Mouse (Mus musculus): ENCODE measurements around the gene Lingo1. TPM values are rescaled to one million over a fixed set of nuclear protein-coding genes. Genes with fewer than 3 reads are reported as not detected.

Gene Lingo1
- polyA plus RNA-seq, 1 experiment from 2014 or later, result 2.2 TPM

DNA sequence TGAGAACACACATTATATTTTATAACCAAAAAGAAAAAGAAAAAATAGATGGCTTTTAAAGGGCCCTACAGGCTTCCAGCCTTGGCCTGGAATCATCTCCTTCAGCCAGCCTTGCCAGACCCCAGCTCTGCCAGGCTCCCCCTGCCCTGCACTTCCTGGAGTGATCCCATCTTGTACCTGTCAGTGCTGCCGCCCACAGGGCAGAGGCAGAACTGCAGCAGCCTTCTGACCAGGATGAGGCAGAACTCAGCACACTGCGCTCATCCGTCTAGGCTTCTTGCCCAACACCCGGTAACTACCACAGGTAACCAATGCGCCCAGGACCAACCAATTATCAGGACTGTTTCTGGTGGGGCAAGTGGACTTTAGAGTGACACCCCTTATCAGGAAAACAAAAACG lies 22.0 kb downstream of the Lingo1 start:
- no peak overlapping the region for H3K9ac ChIP-seq
- H3K27me3 ChIP-seq (replicated peaks), result no peaks in the 10 kb centered on the region
- no peak overlapping the region for H3K4me3 ChIP-seq (replicated peaks)
- H3K4me2 ChIP-seq (replicated peaks), result no peak overlapping the region
- 31% methylated on average over 6 of the region's 6 CpGs for WGBS
- H3K4me1 ChIP-seq (replicated peaks), result no peaks in the 10 kb centered on the region
- H3K9me3 ChIP-seq, result no peaks in the 10 kb centered on the region
- ATAC-seq, result no peak
- H3K36me3 ChIP-seq, result no peaks in the 10 kb centered on the region
- H3K27ac ChIP-seq, result no peak overlapping the region

DNA sequence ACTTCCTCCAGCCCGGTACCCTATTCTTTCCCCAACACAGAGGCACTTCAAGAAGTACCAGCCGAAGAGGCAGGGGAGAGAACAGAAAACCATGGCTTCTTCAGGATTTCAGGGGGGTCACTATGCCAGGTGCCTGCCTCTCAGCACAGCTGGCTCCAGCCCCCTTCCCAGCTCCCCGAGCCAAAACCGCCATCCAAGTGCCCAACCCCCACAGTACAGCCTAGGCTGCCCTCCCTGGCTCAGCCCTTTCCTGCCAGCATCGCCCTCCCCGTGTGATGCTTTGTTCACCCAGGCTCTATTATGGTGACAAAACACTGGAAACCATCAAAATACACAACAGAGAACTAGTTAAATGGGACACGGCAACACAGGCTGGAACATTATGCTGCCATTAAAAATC lies 22.6 kb downstream of the Lingo1 start:
- no peak overlapping the region for H3K4me2 ChIP-seq (replicated peaks)
- 77% methylated on average over 7 of the region's 7 CpGs for WGBS
- no peak overlapping the region for H3K9ac ChIP-seq
- no peak for ATAC-seq
- H3K27me3 ChIP-seq (replicated peaks), result no peaks in the 10 kb centered on the region
- no peaks in the 10 kb centered on the region for H3K9me3 ChIP-seq
- no peak overlapping the region for H3K27ac ChIP-seq
- no peaks in the 10 kb centered on the region for H3K4me1 ChIP-seq (replicated peaks)
- no peak overlapping the region for H3K4me3 ChIP-seq (replicated peaks)
- H3K36me3 ChIP-seq, result no peaks in the 10 kb centered on the region

- no peak for ATAC-seq
- Histone ChIP-seq H3K4me2 (replicated peaks) (no peak overlapping the region), H3K4me1 (replicated peaks) (0 out of 2 replicates have a peak, but pooled peaks cover 5% of the 10 kb centered on the region), H3K9ac (no peak overlapping the region), H3K27me3 (replicated peaks) (no peaks in the 10 kb centered on the region), H3K27ac (no peak overlapping the region), H3K9me3 (no peaks in the 10 kb centered on the region), H3K4me3 (replicated peaks) (no peak overlapping the region), H3K36me3 (no peaks in the 10 kb centered on the region)
- 74% methylated on average over 9 of the region's 9 CpGs for WGBS
These were observed 28.6 kb downstream of the Lingo1 start for GRCm38 (mm10) chr9:56767653-56768136.

DNA sequence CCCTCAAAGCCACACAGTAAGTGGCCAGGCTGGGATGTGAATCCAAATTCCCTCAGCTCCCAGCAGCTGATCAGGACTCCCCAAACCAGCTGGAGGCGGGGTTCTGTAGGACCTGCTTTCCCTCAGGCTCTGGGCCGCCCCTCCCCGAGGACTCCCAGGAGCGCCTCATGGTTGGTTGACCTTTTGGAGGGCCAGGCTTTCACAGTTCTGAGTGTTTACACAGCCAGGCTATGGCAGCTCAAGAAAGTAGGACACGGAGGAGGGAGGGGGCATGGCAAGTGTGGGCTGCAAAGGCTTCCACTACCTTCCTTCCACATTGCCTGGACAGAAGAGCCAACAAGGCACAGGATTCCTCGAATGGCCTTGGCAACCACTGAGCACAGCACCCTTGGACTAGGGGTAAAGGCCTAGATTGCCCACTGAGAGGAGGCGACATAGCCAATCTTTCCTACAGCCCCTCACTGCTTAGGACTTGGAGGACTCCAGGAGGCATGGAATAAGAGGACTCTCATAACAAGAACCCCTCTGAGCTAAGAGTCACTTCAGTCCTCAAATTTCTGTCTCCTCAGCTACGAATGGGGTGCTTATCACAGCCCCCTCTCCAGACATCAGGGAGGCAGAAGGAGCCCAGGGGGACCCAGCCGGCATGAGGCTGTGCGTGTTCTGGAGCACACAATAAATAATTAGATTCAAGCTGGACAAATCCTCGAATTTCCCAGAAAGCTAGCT lies 29.5 kb downstream of the Lingo1 start:
- H3K27me3 ChIP-seq (replicated peaks), result no peaks in the 10 kb centered on the region
- H3K9me3 ChIP-seq, result no peaks in the 10 kb centered on the region
- ATAC-seq, result no peak; the same call in 1 of the 2 replicates
- H3K9ac ChIP-seq, result no peak overlapping the region
- no peak overlapping the region for H3K27ac ChIP-seq
- WGBS, result 45% methylated on average over 11 of the region's 11 CpGs
- H3K36me3 ChIP-seq, result no peaks in the 10 kb centered on the region
- no peak overlapping the region for H3K4me3 ChIP-seq (replicated peaks)
- no peak overlapping the region for H3K4me2 ChIP-seq (replicated peaks)
- 0 out of 2 replicates have a peak, but pooled peaks cover 5% of the 10 kb centered on the region for H3K4me1 ChIP-seq (replicated peaks)

- no peaks in the 10 kb centered on the region for H3K36me3 ChIP-seq
- H3K4me1 ChIP-seq (replicated peaks), result 0 out of 2 replicates have a peak, but pooled peaks cover 3% of the 10 kb centered on the region
- H3K9me3 ChIP-seq, result no peaks in the 10 kb centered on the region
- H3K4me2 ChIP-seq (replicated peaks), result no peak overlapping the region
- no peak overlapping the region for H3K4me3 ChIP-seq (replicated peaks)
- H3K9ac ChIP-seq, result no peak overlapping the region
- 84% methylated on average over 9 of the region's 9 CpGs for WGBS
- H3K27me3 ChIP-seq (replicated peaks), result no peaks in the 10 kb centered on the region
- no peak for ATAC-seq
- H3K27ac ChIP-seq, result no peak overlapping the region
These were observed 34.1 kb downstream of the Lingo1 start for GRCm38 (mm10) chr9:56762106-56762562.

- H3K9me3 ChIP-seq, result no peaks in the 10 kb centered on the region
- no peaks in the 10 kb centered on the region for H3K4me1 ChIP-seq (replicated peaks)
- H3K27ac ChIP-seq, result no peak overlapping the region
- no peaks in the 10 kb centered on the region for H3K36me3 ChIP-seq
- no peaks in the 10 kb centered on the region for H3K27me3 ChIP-seq (replicated peaks)
- H3K9ac ChIP-seq, result no peak overlapping the region
- WGBS, result 19% methylated on average over 11 of the region's 11 CpGs
- H3K4me2 ChIP-seq (replicated peaks), result no peak overlapping the region
- H3K4me3 ChIP-seq (replicated peaks), result no peak overlapping the region
- ATAC-seq, result no peak
These were observed 38.5 kb downstream of the Lingo1 start for GRCm38 (mm10) chr9:56757791-56758190.

DNA sequence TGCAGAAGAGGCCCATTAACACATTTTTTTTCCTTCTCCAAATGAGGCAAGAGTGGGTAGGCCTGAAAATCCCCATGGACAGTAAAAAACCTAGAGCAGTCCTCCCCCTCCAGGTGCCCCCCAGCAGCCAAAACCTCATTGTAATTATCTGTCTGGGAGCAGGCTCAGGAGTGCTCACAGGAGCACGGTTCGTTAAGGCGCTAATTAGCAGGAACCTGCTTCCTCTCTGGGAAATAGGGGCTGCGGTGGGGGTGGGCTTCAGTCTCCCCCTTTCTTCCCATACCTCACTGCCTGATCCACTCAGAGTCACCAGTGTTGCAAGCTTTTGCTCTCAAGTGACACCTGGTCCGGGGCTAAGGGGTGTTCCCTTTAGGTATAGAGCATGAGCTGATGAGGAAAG lies 41.1 kb downstream of the Lingo1 start:
- WGBS, result 88% methylated on average over 5 of the region's 5 CpGs
- Histone ChIP-seq H3K27me3 (replicated peaks) (no peaks in the 10 kb centered on the region), H3K4me1 (replicated peaks) (no peaks in the 10 kb centered on the region), H3K27ac (no peak overlapping the region), H3K36me3 (no peaks in the 10 kb centered on the region), H3K9me3 (no peaks in the 10 kb centered on the region), H3K9ac (no peak overlapping the region), H3K4me3 (replicated peaks) (no peak overlapping the region), H3K4me2 (replicated peaks) (no peak overlapping the region)
- ATAC-seq, result no peak

GRCm38 (mm10) chr9:56753386-56753785 lies 42.9 kb downstream of the Lingo1 start:
- H3K4me3 ChIP-seq (replicated peaks), result no peak overlapping the region
- no peak overlapping the region for H3K4me2 ChIP-seq (replicated peaks)
- 77% methylated on average over 6 of the region's 6 CpGs for WGBS
- H3K36me3 ChIP-seq, result no peaks in the 10 kb centered on the region
- no peak for ATAC-seq
- no peaks in the 10 kb centered on the region for H3K27me3 ChIP-seq (replicated peaks)
- no peak overlapping the region for H3K27ac ChIP-seq
- no peak overlapping the region for H3K9ac ChIP-seq
- no peaks in the 10 kb centered on the region for H3K4me1 ChIP-seq (replicated peaks)
- no peaks in the 10 kb centered on the region for H3K9me3 ChIP-seq

DNA sequence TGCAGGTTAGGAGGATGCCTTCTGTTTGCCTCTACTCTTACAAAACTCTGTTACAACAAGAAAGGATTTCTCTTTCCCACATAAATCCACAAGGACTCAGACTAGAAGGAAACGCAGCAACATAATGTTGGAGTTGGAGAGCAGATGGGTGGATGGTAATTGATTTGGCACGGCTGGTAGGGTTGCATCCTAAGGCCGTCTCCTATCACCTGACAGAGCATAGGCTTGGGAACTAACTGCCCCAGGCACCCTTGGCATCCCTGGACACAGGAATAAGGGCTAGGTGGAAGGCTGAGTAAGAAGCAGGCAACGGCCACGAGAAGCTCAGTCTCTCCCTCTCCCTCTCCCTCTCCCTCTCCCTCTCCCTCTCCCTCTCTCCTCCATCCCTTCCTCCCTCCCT lies 48.2 kb downstream of the Lingo1 start:
- ATAC-seq, result no peak
- H3K4me1 ChIP-seq (replicated peaks), result no peaks in the 10 kb centered on the region

DNA sequence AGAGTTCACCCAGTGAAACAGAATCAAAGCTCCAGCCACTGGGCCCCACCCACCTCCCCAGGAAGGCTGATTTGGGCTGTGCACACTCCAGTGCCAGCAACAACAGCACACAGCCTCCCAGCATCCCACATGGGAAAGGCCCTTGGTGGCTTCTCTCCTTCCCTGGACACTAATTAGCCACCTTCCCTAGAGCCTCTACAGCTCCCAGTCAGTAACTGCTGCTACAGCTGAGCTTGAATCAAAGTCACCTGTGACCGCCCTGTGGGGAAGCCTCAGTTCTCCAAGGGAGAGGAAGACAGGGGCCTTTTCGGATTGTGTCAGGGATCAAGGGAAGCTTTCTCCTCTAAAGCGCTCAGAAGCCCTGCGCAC lies 49.4 kb downstream of the Lingo1 start:
- H3K4me3 ChIP-seq (replicated peaks), result no peak overlapping the region
- no peaks in the 10 kb centered on the region for H3K27me3 ChIP-seq (replicated peaks)
- no peaks in the 10 kb centered on the region for H3K36me3 ChIP-seq
- WGBS, result 70% methylated on average over 4 of the region's 4 CpGs
- no peak overlapping the region for H3K27ac ChIP-seq
- no peaks in the 10 kb centered on the region for H3K9me3 ChIP-seq
- H3K4me1 ChIP-seq (replicated peaks), result no peaks in the 10 kb centered on the region
- H3K9ac ChIP-seq, result no peak overlapping the region
- no peak for ATAC-seq
- H3K4me2 ChIP-seq (replicated peaks), result no peak overlapping the region

More for the DNA sequence above, 48.2 kb downstream of the Lingo1 start:
- Histone ChIP-seq H3K4me3 (replicated peaks) (no peak overlapping the region), H3K4me2 (replicated peaks) (no peak overlapping the region), H3K9me3 (no peaks in the 10 kb centered on the region), H3K27me3 (replicated peaks) (no peaks in the 10 kb centered on the region), H3K36me3 (no peaks in the 10 kb centered on the region), H3K9ac (no peak overlapping the region), H3K27ac (no peak overlapping the region)
- 71% methylated on average over 5 of the region's 5 CpGs for WGBS

DNA sequence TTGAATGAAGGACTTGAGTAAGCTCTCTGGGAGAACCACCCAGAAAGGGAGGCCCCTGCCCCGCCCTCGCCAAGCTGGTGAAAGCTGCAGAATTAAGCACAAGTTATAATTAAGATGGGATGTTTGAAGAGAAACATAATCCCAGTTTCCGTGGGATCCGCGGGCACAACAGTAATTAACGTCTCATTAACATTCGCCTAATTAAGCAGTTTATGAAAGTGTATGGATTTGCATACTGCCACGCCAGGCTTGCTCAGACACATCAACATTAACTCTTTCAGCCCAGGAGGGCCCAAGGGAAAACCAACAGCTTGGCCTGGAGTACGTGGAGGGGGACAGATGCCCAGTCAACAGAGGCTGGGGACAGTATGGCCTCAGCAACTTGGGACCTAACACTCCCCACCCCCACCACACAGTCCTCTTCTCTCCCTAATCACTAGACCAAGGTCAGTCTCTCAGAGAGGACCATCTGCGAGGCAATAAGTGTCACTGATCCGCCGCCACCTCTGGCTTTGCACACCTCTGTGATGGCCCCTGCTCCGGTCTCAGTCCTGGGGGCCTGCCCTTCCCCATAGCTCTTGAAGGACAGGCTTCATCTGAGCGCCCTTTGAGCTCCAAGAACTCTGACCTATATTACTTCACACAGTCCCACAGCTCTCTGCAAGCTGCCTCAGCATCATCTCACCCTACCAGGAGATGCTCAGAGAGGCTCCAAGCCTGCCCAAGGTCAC lies 49.9 kb downstream of the Lingo1 start:
- no peaks in the 10 kb centered on the region for H3K36me3 ChIP-seq
- no peaks in the 10 kb centered on the region for H3K4me1 ChIP-seq (replicated peaks)
- no peaks in the 10 kb centered on the region for H3K27me3 ChIP-seq (replicated peaks)
- ATAC-seq, result no peak
- no peak overlapping the region for H3K9ac ChIP-seq
- no peak overlapping the region for H3K4me2 ChIP-seq (replicated peaks)
- no peaks in the 10 kb centered on the region for H3K9me3 ChIP-seq
- no peak overlapping the region for H3K4me3 ChIP-seq (replicated peaks)
- H3K27ac ChIP-seq, result no peak overlapping the region
- WGBS, result 73% methylated on average over 14 of the region's 14 CpGs

DNA sequence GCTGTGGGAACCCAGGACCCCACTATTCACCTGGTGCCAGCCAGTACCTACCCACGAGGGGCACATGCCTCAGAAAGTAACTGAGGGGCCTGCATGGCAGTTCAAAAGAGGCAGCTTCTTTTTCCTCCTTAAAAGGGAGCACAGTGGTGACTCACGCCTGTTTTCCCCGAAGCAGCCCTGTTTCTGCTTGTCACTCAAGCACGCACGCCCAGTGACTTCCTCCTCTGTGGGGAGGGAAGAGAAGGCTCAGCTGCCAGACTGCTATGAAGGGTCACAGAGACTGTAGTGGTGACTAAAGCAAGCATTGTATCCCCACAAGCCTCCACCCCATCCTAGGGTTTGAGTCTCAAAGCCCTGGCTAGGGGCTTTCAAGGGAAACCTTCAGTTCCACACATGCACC lies 51.9 kb downstream of the Lingo1 start:
- WGBS, result 46% methylated on average over 5 of the region's 5 CpGs
- Histone ChIP-seq H3K4me3 (replicated peaks) (no peak overlapping the region), H3K4me2 (replicated peaks) (no peak overlapping the region), H3K36me3 (no peaks in the 10 kb centered on the region), H3K9ac (no peak overlapping the region), H3K27ac (no peak overlapping the region), H3K4me1 (replicated peaks) (no peaks in the 10 kb centered on the region), H3K9me3 (no peaks in the 10 kb centered on the region), H3K27me3 (replicated peaks) (no peaks in the 10 kb centered on the region)
- no peak for ATAC-seq
